Mouse (Mus musculus) NIH3T3 (cell line): ENCODE measurements at regions not wholly inside any gene's neighbourhood (a gene's known extent, or its start where the extent isn't known, plus 50 kb on each side); places are given as distances from the start of the nearest gene placed in this dataset.
"Not testable (repeated sequence)": the region's sequence is repeated elsewhere in the genome, so short reads cannot be mapped to it uniquely, and the experiment has no call there.

Experiments
- DNase-seq: peaks from one replicate; pipeline ENCODE4 v3.0.0-alpha.2; 2012; ENCODE audit warnings: low read depth

DNA sequence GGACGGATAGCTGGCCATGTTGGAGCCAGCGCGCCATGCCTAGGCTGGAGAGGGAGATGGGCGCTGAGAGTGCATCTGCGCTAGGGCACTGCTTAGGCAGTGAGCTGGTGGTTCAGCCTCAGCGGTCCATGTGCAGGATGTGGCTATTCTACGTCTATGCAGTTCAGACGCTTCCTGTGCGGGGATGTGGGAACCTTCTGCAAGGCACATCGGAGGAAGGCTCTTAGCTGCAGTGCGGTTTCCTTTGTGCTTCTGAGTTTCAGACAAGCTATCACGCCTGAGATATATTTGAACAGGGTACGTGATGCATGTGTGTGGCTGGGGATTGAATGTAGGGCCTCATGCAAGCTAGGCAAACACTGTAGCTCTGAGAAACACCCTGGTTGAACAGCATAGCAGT is 54.4 kb upstream of the Lrpprc start:
- DNase-seq = no peak

DNA sequence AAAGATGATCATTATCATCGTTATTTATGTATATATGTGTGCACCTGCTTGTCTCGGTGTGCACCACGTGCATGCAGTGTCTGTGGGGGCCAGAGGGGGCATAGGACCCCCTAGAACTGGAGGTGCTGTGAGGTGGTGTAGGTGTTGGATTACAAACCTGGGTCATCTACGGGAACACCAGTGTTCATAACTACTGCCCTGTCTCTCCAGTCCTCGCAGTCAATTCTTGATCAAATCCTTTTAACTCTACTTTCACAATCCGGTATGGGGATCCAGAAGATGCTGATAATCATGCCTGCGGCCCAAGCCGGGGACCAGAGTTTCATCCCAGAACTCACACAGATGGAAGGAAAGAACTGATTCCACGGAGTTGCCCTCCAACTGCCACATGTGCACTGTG is 55.6 kb upstream of the Lrpprc start:
- DNase-seq = no peak

DNA sequence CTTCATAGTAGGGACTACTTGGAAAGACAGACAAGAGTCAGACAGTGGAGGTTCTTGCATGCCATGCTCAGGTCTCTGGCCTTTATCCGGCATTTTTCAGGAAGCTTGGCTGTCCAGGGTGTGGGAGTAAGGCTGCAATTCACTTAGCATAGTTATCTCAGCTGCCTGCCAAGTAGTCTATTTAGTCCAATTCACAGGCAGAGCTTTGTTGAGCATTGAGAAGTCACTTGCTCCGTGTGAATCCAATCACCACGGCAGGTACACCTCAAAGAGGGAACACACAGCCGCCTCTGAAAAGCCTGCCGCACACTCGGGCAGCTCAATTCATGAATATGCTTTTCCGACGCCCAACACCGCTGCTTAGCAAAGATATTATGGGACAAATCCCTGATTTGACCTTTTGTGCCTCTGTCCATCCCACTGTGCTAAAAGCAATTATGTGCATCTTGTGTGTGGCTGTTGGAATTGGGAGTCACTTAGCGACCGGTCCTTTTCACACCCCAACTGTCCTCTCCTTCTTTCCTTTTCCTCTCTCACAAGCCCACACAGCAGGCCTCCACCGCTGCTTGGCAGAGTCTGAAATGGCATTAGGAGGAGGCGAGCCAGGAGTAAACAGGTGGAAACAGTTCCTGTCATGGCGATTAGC is 57.9 kb upstream of the Lrpprc start:
- no peak for DNase-seq

- DNase-seq = no peak
Measured at GRCm38 (mm10) chr17:84849031-84849405, 58.4 kb upstream of the Lrpprc start.

- peak; percentile 37 for DNase-seq
Measured at GRCm38 (mm10) chr17:84850464-84850863, 59.9 kb upstream of the Lrpprc start.

DNA sequence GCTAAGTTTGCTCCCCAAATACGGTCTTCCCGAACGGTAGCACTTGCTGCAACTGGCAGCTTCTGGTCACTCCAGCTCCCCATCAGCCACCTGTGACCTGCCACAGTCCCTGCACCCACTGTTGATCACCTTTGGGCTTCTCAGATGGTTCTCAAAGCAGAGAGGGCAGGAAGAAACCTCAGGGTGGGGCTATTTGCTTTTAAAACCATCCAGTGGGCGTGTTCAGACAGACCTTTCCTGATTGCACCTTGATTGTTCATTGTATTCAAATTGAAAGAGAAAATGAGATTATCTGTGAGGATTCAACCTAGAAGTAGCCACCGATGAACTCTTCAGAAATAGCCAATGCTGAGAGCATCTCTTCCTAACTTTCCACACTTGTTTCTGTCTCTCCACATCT is 60.3 kb upstream of the Lrpprc start:
- DNase-seq = no peak

- DNase-seq = peak; percentile 51
Measured at GRCm38 (mm10) chr17:84856971-84857370, 66.4 kb upstream of the Lrpprc start.

GRCm38 (mm10) chr17:84858830-84859229 is 68.2 kb upstream of the Lrpprc start:
- no peak for DNase-seq

GRCm38 (mm10) chr17:84859916-84860315 is 69.3 kb upstream of the Lrpprc start:
- DNase-seq = no peak

DNA sequence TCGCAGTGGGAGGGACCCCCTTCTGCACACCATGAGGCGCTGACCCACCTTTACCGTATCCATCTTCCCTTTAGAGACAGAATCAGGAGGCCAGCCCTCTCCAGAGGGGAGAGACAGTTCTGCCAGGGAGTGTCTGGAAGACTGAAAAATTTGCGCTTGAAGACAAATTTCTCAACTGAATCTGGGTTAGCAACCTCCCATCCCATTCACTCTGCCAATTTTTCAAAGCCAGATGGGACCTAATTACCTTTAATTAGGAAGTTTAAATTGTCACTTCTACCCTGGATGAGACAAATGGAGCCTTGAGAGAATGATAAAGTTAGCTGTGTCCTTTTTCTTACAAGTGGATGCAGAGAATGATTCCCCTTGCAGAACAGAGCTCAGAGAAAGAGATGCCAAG is 70.2 kb upstream of the Lrpprc start:
- DNase-seq = no peak

DNA sequence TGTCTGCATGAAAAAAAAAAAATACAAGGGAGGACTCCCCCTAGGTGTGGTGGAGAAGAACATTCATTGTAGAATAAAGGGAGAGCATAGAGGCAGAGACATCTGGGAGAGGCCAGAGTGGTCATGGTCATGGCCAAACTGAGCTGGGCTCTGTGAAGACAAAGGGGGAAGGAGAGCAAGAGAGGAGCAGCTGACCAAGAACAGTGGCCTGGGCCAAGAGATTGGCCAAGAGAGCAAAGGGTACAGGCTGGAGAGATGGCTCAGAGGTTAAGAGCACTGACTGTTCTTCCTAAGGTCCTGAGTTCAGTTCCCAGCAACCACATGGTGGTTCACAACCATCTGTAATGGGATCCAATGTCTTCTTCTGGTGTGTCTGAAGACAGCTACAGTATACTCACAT is 73.6 kb upstream of the Lrpprc start:
- not testable (repeated sequence) for DNase-seq

- DNase-seq = no peak
Measured at GRCm38 (mm10) chr17:84865158-84865557, 74.6 kb upstream of the Lrpprc start.

DNA sequence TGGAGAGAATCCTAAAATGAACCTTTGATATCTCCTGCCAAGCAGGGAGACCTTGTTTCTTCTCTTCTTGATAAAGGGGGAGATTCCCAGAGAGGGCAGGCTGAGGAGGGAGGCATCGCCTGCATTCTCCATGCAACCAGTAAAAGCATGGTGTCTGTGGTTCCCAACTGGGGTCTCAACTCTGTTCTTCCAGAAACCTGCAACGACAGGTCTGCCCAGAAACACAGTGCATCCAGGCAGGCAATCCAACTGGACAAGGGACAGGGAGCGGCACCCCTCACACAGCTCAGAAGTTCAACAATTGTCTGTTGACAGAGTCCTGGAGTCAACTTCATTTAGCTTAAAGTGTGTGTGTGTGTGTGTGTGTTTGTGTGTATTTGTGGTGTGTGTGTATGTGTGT is 75.0 kb upstream of the Lrpprc start:
- no peak for DNase-seq

GRCm38 (mm10) chr17:84869074-84869722 is 78.6 kb upstream of the Lrpprc start:
- DNase-seq = no peak

DNA sequence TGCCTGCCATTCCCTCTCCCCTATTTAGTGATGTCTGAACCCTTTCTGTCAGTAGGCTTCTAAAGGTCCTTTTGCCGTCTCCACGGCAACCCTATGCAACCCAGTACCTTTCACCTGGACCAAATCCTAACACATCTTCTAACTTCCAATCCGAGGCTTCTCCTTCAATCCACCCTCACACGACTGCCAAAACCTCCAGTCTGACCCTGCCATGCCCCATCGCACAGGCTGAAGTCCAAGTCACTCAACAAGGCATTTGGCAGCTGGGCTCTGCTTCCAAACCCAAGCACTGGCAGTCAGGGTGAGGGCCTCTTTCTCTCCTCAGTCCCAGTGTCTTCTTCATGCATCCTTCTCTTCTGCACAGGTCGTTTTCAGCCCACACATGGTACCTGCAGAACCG is 83.0 kb upstream of the Lrpprc start:
- DNase-seq = no peak

DNA sequence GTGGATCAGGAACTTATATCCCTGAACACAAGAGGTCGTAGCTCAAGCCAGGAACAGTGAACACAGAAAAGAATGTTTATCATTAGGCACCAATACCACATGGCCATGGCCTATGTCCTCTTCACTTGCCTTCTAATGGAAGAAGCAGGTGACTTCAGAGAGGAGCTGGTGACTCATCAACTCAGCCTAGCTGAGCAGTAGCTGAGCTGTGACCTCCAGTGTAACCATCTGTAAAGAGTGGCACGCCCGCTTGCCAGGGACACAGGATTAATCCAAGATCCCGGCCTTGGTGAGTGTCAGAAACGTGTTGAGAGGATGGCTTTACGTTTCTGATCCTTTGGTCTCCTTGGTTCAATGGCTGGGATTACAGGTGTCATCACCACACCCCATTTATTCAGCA is 82.0 kb upstream of the Ppm1b start:
- no peak for DNase-seq

DNA sequence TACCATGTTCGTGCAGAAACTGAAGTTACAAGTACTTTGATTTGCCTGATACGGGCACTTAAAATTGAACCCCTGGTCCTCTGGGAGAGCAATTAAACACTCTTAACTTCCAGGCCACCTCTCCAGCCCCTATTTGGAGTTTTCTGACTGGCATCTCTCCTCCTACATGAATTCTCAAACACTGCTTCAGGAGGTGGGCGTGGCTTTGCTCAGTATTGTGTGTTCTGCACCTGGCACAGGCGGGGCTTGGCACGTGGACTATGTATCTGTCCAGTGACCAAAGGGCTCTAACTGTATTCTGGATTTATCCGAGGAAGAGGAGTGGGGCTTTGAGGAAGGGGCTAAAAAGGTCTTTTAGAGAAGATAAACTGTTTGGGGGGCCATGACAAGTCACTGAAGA is 81.5 kb upstream of the Ppm1b start:
- DNase-seq = no peak

DNA sequence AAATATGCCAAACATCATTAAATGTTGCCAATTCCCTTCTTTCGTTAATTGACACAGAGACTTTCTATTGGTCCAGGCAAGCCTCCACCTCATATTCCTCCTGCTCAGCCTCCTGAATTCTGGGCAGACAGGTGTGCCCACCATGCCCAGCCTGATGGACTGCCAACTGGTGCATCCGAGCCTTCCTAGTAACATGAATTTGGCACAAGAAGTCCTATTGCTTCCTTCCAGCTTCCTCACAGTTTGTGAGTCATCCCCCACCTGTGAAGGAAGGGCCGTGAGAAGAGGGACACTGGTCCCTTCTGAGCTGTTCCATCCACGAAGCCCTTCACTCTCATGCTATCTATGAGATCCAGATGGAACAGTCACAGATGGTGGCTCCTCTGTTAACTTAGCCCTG is 80.5 kb upstream of the Ppm1b start:
- no peak for DNase-seq

GRCm38 (mm10) chr17:84877176-84877863 is 79.2 kb upstream of the Ppm1b start:
- DNase-seq = peak; percentile 30

GRCm38 (mm10) chr17:84877864-84878224 is 78.7 kb upstream of the Ppm1b start:
- peak; percentile 85 for DNase-seq

DNA sequence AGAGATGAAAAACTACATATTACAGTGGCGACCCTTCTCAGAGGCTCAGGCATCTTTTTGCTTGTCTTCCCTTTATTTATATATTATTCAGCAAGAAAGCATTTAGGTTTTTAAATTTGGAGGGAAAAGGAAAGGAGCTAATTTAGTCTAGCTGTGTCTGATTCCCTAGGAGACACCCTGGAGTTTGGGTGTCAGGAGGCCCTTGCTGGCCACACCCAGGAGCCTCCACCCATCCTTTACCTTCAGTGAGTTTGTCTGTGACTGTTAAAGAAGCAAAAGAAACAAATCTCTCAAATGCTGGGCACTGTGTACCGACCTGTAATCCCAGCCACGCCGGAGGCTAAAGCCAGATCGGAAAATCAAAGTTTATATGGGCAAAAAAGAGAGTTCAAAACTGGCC is 78.2 kb upstream of the Ppm1b start:
- DNase-seq = no peak

- peak; percentile 27 for DNase-seq
Measured at GRCm38 (mm10) chr17:84879146-84879545, 77.4 kb upstream of the Ppm1b start.

DNA sequence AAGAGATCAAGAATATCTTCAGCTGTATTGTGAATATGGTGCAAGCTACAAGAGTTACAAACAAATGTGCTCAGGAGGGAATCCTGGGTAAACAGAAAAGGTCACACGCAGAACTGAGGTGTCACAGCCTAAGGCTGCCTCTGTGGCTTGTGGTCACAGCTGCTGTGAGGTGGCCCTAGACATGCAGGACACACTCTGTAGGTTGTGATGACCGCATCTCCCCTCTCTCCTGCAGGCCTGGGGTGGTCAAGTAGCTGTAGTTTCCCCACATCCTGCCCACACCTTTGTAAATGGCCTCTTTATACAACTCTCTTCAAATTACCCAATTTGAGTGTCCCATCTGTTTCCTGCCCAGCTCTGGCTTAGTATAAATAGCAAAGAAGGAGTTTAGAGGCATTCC is 75.6 kb upstream of the Ppm1b start:
- DNase-seq = no peak

GRCm38 (mm10) chr17:84888525-84888924 is 68.0 kb upstream of the Ppm1b start:
- no peak for DNase-seq
